Mouse (Mus musculus): ENCODE results near the gene Zfpm1.

DNA sequence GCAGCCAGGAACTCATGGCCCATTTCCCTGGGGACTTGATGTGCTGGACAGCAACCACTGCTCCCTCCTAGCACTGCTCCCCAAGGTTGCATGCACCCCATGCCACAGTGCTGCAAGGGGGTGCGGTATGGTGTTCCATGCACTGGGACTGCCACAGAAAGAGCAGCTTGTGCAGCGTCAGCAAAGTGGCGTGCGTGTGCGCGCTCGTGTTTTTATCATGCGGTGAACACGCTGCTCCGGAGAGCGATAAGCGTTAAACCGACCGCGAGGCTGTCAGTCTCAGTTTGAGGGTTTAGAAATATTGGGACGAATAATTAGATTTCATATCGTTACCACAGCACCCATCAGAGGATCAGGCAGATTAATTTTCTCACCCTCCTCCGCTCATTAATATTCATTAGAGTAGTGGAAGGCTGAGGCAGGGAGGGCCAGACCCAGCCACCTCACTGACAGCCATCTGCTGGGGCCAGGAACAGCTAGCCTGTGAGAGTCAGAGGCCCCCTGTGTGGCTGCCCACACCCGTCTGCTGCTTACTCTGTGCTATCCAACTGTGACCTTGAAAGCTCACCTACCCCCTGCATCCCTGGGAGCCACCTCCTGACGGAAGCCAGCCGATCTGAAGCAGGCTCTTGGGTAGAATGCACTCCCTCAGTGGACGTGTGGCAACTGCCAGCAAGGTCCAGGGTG is 47.8 kb downstream of the Zfpm1 start:
- TF ChIP-seq CTCF (IDR thresholded peaks at IDR 0.05; ENCODE audit: insufficient read depth, low read depth, low read length) = no peak
- no peak for TF ChIP-seq POLR2A (IDR thresholded peaks at IDR 0.05; ENCODE audit: insufficient read depth, low read depth, low read length)

Data from olfactory bulb, adult 2 months (tissue).